Comparison of ENCODE assay signal across 29 mouse cellular contexts in the genomic region with DNA sequence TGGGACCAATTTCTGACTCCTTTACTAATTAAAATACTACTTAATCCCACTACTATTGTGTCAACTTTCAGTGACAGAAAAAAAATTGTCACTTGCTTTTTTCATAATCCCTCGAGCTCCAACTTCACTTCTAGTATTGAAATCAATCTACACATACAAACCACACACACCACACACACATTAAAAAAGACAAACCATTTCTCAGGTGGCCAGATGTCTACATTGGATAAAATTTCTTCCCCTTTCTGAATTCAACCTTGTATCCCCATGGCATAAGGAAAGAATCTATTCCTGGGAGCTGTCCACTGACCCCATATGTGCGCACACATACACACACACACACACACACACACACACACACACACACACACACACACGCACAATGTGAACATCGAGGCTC. TPM values are rescaled to one million over a fixed set of nuclear protein-coding genes. Genes with fewer than 3 reads are reported as not detected.
"Had no signal": no experiment of that assay in that cellular context is flagged by ENCODE, and none has a peak within 500 bp of the region (broad histone marks: within the 10 kb centered on the region; RNA-seq: fewer than 3 reads in every experiment).

No protein-coding gene starts in this region.

- H3K27ac ChIP-seq: lung, embryonic 15.5 days; macrophage; midbrain, embryonic 13.5 days; midbrain, embryonic 15.5 days; neural tube, embryonic 12.5 days had no signal

- H3K36me3 ChIP-seq: lung, embryonic 15.5 days; midbrain, embryonic 15.5 days had no signal

- H3K27me3 ChIP-seq: lung, embryonic 15.5 days; megakaryocyte, embryonic 14.5 days; midbrain, embryonic 13.5 days; midbrain, embryonic 15.5 days; neural tube, embryonic 12.5 days had no signal

- H3K4me3 ChIP-seq: lung, embryonic 15.5 days; megakaryocyte, embryonic 14.5 days; midbrain, embryonic 13.5 days; midbrain, embryonic 15.5 days; neural tube, embryonic 12.5 days had no signal

- H3K4me1 ChIP-seq: lung, embryonic 15.5 days; midbrain, embryonic 13.5 days; midbrain, embryonic 15.5 days; neural tube, embryonic 12.5 days had no signal

- H3K9ac ChIP-seq: liver, postnatal 0 days; lung, embryonic 15.5 days; midbrain, embryonic 13.5 days; midbrain, embryonic 15.5 days; neural tube, embryonic 12.5 days had no signal

- H3K4me2 ChIP-seq: lung, embryonic 15.5 days; midbrain, embryonic 11.5 days; midbrain, embryonic 13.5 days; midbrain, embryonic 15.5 days; neural tube, embryonic 12.5 days had no signal

- H3K9me3 ChIP-seq: lung, embryonic 15.5 days; megakaryocyte, embryonic 14.5 days; midbrain, embryonic 13.5 days; midbrain, embryonic 15.5 days; neural tube, embryonic 12.5 days had no signal

- ATAC-seq: liver, postnatal 0 days; lung, postnatal 0 days; midbrain, embryonic 13.5 days; midbrain, embryonic 15.5 days had no signal

- DNase-seq: liver, postnatal 0 days; lung, adult 2 months; lung, postnatal 14 days; lung, postnatal 36 days; retina, postnatal 1 day; right cerebral cortex, adult 18-20 months; right cerebral cortex, postnatal 25 days; right cerebral cortex, postnatal 4 days; spleen, adult 18-20 months; thymus, adult 2 months; thymus, postnatal 25 days; thymus, postnatal 4 days had no signal

RNA-seq across cellular contexts. Expression of gene Gm20403, which starts 29.9 kb away (rescaled TPM):
- total RNA-seq: megakaryocyte progenitor cell, adult 5-6 weeks; midbrain, postnatal 0 days; monocyte, adult 5-6 weeks; neutrophil, adult 5-6 weeks had no signal
- polyA plus RNA-seq: lung, adult 2 months; lung, embryonic 15.5 days; lung, postnatal 0 days; macrophage; midbrain, embryonic 11.5 days; midbrain, embryonic 13.5 days; midbrain, embryonic 15.5 days; midbrain, postnatal 0 days; neural tube, embryonic 12.5 days; neural tube, embryonic 14.5 days; small intestine, adult 2 months; stomach, embryonic 14.5 days; stomach, embryonic 16.5 days; thymus, adult 2 months; urinary bladder, adult 2 months had no signal
